Mouse (Mus musculus) gastrocnemius, postnatal 4 days (tissue): ENCODE measurements around the gene Rufy4. TPM values are rescaled to one million over a fixed set of nuclear protein-coding genes. Genes with fewer than 3 reads are reported as not detected.
A peak's percentile ranks its signal among the peaks of the same experiment; 100 is the strongest.

Experiments used
- DNase-seq, 2 experiments: peaks; one replicate each; pipeline ENCODE4 v3.0.0; 2021 to 2022; ENCODE audit warnings: low spot score in 2 of 2, mixed read lengths in 2 of 2
- long read RNA-seq, 2 experiments: library from polyadenylated mRNA; stranded (forward); transcript quantifications; one replicate each; pipeline ENCODE4 v2.0.0; 2021
- total RNA-seq, 2 experiments: library from RNA; stranded (reverse); gene quantifications; 2 replicates each; pipeline ENCODE4 v1.2.3; 2021

The Rufy4 gene
- under 1 TPM; 0.52 to 0.54 TPM for total RNA-seq
- long read RNA-seq, experiment 1, partial matches to known transcripts: 0 of 1 reads
- long read RNA-seq, experiment 1, other reads (novel, unspliced or antisense): 0 of 1 reads
- long read RNA-seq, experiment 2: 0 reads

GRCm38 (mm10) chr1:74124991-74125552 is at the start of gene Rufy4:
Gene Rufy4, plus strand, starts transcription at chr1:74125541.
- peak; percentile 42 to 67 for DNase-seq

GRCm38 (mm10) chr1:74076230-74076629 is 49.1 kb upstream of the Rufy4 start:
- DNase-seq: no peak

GRCm38 (mm10) chr1:74077353-74077752 is 48.0 kb upstream of the Rufy4 start:
- DNase-seq: peak in 1 of 2 experiments; percentile 67

GRCm38 (mm10) chr1:74081573-74081989 is 43.8 kb upstream of the Rufy4 start:
- DNase-seq: peak in 1 of 2 experiments; percentile 8

- peak in 1 of 2 experiments; percentile 59 for DNase-seq
Measured at GRCm38 (mm10) chr1:74082841-74083463, 42.4 kb upstream of the Rufy4 start.

- DNase-seq: peak in 1 of 2 experiments; percentile 59
Measured at GRCm38 (mm10) chr1:74084065-74084705, 41.2 kb upstream of the Rufy4 start.

- DNase-seq: no peak
Measured at GRCm38 (mm10) chr1:74084752-74085151, 40.6 kb upstream of the Rufy4 start.

GRCm38 (mm10) chr1:74085566-74085965 is 39.8 kb upstream of the Rufy4 start:
- no peak for DNase-seq

GRCm38 (mm10) chr1:74088569-74088968 is 36.8 kb upstream of the Rufy4 start:
- no peak for DNase-seq

- DNase-seq: no peak
Measured at GRCm38 (mm10) chr1:74090329-74090728, 35.0 kb upstream of the Rufy4 start.

- no peak for DNase-seq
Measured at GRCm38 (mm10) chr1:74091138-74091537, 34.2 kb upstream of the Rufy4 start.

GRCm38 (mm10) chr1:74091611-74092224 is 33.6 kb upstream of the Rufy4 start:
- DNase-seq: no peak

GRCm38 (mm10) chr1:74092242-74092641 is 33.1 kb upstream of the Rufy4 start:
- no peak for DNase-seq

- DNase-seq: no peak
Measured at GRCm38 (mm10) chr1:74093447-74093846, 31.9 kb upstream of the Rufy4 start.

- no peak for DNase-seq
Measured at GRCm38 (mm10) chr1:74094497-74095270, 30.7 kb upstream of the Rufy4 start.

GRCm38 (mm10) chr1:74095296-74095695 is 30.0 kb upstream of the Rufy4 start:
- no peak for DNase-seq

GRCm38 (mm10) chr1:74095728-74096127 is 29.6 kb upstream of the Rufy4 start:
- DNase-seq: no peak

GRCm38 (mm10) chr1:74098004-74099000 is 27.0 kb upstream of the Rufy4 start:
- DNase-seq: peak in 1 of 2 experiments; percentile 58

GRCm38 (mm10) chr1:74099001-74099435 is 26.3 kb upstream of the Rufy4 start:
- peak in 1 of 2 experiments; percentile 67 for DNase-seq
